Mouse (Mus musculus): Measurements from ENCODE around the gene Srpx2.

The Srpx2 gene

DNA sequence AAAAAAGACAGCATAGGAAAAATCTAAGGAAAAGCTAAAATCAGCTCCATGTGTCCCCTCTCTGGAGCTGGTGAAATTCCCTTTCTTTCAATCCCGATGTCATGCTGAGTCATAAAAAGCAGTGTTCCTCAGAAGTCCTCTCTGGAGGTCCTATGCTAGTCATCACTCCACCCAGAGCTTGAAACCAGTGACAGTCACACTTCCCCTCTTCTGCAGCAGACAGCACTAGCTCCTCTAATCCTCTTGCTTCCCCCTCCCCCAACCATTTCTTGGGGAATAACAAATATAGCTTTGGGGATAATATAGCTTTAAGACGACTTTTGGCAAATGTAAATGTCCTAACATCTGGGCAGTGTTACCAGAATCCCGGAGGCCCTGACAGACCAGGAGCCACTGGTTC, at the start of gene Srpx2:
Srpx2 (plus strand) TSS at position 166 of the 400 bp plus-strand sequence.
- DNase-seq = no peak

DNA sequence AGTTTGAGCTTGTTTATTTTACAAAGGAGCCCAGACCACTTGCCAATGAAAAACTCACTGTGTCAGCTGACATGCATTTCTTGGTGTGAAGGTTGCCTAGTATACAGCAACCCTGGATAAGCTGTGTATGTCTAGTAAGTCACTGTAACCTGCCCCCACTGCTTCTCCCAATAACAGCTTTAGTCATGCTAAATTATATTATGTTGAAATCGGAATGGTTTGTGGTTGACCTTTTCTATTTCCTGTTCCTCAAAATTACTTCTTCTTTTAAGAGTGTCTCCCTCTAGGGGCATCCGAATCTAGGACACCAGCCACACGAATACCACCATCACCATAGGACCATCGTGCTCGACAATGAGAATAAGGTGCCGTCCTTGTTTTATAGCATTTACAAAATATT, 38.5 kb upstream of the Srpx2 start:
- DNase-seq = no peak

DNA sequence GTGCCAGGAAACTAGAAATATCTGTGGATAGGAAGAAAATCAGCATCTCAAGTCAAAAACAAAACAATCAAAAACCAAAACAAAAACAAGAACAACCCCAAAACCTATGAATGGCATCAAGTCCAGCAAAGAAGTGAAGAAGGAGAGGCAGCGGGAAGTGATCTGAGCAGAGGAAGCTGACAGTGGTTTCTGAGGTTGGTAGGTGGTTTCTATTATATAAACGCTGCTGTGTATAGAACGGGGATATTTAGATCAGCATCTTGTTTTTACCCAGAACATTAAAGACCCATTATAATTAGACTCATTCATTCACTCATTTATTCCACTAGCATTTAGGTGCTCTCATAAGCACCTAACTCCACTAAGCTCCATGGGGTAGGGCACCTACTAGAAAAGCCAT, 20.9 kb upstream of the Srpx2 start:
- DNase-seq = no peak

DNA sequence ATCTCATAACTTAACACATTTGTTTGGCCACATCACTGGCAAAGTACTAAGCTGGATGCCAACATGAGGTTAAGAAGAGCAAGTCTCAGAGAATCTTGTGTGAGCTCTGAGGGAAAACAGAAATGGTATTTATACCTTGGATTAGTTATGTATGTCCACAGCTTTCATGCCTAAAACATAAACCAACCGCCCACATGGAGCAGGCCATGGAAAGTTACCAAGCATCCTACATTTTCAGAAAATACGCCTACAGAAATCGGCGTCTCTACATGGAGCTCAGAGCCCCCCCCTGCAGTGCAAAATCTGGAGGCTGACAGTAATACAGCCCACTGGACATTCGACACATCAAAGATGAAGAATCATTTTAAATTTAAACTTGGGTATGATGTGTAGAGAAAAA, 20.1 kb upstream of the Srpx2 start:
- DNase-seq = no peak

DNA sequence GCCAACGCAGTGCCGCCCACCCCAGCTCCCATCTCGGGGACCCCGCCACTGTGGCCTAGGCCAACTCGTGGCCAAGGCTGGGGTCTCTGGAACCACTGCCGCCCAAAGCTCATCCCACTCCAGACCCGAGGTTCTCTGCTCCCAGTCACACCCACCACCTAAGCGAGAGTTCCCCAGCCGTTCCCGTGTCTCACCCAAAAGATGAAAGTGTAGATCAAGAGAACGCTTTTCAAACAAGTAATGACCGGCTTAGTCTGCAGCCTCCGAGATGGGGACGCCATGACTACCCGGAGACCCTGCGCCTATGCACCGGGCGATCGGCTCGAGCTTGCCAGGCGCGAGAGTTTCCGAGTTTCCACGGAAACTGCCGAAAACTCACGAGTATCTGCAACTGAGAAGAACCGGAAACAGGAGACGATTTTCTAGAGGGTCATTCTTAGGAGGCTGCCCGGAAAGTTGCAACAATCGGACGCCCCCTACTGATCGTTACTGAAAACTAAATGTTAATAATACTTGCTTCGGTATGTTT, 10.1 kb upstream of the Srpx2 start, which contains the start of gene Tspan6:
Tspan6 (minus strand) TSS at position 416 of the 529 bp plus-strand sequence.
- DNase-seq = peak; percentile 82 to 88

DNA sequence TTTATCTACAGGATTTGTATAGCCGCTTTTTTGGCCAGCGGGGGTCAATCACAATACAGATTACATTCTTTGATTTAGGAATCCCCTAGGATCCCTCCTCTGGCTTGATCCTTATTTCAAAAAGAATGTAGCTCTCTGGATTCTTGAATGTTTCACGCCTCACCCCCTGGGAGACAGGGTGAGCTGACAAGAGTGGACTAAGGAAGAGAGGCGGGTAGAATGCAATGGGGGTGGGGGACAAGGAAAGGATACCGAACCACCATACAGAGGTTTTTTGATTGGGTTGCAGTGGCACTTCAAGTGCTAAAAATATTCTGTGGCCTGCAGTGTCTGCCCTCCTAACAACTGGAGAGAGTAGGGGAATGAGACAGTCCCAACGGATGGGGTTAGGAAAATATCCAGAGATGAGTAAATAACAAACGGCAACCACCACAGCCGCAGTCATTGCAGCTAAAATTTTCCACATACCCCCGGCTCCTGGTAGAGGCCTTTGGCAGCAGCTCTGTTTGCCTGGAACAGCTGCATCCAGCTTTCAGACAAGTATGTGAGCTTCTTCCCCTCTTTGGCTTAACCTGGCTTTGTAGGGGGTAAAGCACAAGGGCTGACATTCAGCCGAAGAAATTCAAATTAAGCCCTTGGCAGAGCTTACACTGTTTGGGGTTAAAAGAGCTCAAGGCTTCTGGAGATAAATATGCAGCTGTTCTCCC, 3.3 kb downstream of the Srpx2 start:
- peak; percentile 28 to 45 for DNase-seq

DNA sequence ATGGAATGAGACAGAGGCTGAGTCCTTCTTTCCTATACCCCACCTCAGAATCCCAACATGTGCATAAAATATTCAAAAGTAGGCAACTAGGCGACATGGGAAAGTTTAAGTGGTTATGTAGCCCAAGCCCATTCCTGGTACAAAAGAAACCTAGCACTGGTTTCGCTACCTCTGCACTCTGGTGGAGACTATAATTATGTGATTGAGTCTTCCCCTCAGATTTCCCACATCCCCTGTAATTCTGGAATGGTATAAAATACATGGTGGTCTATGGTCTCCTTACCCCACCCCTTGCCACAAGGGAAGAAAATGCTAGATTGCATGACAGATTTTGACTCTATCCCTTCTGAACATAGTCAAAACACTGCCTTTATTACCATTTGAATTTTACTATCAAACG, 4.8 kb downstream of the Srpx2 start:
- DNase-seq = no peak

DNA sequence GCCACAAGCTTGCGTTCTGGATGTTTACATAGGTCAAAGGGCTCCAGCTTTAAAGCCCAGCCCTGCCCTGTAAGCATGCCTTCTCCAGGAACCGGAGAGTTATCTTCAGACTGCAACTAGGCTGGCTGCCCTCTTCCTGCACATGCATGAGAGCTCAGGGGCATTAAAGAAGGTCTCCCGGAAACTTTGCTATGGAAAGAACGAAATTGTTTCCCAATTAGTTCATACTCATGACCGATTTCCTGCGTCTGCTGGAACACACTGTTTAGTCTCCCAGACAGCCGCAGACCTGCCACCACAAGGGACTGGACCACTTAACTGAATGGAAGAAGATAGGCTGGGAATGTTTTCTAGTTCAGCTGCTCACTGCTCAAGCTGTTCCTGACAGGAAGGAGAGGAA, 6.0 kb downstream of the Srpx2 start:
- DNase-seq = peak in 1 of 2 experiments; percentile 30

DNA sequence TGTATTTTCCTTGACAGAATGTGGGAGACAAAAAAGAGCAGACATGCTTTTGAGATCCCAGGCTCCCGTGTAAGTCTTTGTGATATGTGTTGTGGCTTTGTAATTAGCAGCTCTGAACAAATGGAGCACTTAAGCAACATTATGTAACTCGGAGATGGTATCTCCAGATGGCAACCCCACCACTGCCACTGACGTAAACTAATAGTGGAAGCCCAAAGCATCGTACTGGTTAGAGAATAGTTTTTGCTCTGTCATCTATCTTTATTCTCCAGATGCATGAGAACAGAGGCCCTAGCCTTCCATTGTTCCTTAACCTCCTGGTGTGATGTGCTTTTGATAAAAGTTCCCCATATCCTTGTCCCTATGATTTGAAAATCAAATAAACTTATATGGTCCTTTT, 13.0 kb downstream of the Srpx2 start:
- DNase-seq = no peak

DNA sequence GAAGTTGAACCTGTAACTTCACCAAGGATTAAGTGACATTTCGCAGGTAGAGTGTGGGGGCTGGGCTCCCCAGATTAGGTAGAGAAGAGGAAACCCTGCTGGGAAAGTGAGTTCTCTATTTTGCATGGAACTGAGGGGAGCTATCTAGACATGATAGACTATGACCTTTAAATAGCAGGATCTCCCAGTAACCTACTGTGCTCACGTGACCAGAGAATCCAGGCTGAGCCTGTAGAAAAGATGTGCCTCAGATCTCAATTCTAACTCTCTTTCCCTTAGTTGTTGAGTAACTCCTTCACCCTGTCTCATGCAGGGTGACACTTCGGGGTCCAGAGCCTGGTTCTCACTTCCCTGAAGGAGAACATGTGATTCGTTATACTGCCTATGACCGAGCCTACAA, 18.5 kb downstream of the Srpx2 start:
- no peak for DNase-seq

DNA sequence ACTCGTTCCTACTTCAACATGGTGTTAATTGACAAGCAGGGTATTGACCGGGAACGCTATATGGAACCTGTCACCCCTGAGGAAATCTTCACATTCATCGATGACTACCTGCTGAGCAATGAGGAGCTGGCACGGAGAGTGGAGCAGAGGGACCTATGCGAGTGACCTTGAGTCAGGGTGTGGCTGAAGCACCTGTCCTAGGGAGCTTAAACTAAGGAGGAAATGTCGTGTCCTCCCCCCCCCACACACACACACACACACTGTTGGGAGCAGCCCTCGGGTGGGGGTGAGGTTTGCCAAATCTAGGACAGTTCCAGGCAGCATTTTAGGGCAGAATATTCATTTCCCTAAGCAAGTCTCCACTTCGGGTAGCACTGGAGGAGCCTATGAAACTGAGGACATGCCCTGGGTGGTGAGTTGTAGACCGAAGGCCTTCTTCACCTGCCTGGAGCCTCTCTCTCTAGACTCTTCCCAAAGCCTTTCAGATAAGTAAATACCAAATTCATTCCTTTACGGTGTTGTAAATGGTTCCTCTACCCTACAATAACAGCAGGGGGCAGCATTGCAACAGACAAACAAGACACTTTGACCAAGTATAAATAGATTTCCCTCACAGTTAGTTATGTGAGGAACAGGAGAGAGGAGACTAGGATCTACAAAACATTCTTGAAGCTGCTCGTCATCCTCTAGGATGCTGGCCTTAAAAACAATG, 23.2 kb downstream of the Srpx2 start:
- peak in 1 of 2 experiments; percentile 56 for DNase-seq

DNA sequence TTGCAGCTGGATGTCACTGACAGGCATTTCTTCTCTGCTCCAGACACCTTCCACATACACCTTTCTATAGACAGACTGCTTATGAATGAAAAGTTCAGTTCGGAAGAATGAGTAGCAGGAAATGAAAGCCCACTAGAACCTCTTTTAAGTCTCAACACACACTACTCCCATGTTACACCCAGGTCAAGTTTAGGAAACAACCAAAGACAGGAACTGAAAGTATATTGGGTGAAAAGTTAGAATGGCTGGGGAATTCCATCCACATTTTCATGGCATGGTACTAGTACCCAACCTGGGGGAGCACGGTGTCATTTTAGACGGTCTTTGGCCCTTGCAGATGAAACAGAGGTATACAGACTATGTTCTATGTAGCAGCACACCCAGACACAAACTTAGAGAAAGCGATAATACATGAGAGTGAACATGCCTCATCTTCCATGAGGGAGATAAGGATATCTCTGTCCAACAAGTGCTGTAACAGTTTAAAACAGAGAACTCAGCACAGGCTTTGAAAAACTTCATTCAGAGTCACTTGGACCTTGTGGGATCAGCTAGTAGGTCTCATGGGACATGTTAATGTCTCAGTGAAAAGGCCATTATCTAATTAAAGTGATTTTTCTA, 28.5 kb downstream of the Srpx2 start:
- DNase-seq = no peak

DNA sequence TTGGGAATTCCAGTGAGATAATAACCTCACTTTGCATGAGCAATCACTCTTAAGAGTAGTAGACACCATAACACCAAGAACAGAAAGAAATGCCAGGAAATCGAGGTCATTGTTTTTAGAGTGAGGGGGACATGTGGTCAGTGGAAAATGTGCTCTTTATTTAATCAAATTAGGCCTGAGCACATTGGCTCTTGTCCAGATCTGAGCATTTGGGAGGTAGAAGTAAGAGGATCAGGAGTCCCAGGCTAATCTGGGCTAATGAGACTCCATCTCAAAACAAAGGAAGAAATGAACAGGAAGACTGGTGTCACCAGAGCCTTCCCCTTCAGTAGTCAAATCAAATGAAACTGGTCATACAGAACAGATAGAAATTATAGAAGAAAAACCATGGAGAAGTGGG, 31.3 kb downstream of the Srpx2 start:
- DNase-seq = no peak

DNA sequence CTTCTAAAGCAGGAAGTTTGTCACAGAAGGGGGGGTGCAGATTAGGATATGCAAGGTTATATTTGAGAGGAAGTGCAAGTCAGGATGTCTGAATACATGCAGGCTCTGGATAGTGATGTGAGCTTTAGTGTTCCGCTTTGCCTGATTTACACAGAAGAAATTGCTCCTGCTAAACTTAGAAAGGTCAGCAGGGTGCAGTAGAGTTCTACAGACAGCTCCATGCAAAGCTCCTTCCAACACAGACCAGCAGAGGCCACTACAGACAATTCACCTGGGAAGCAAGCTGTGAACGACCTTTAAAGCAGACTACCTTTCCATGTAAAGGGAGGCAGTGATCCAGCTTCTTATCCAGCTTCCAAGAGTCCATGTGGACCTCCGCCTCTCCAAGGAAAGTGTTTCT, 39.2 kb downstream of the Srpx2 start:
- DNase-seq = peak; percentile 60 to 73

DNA sequence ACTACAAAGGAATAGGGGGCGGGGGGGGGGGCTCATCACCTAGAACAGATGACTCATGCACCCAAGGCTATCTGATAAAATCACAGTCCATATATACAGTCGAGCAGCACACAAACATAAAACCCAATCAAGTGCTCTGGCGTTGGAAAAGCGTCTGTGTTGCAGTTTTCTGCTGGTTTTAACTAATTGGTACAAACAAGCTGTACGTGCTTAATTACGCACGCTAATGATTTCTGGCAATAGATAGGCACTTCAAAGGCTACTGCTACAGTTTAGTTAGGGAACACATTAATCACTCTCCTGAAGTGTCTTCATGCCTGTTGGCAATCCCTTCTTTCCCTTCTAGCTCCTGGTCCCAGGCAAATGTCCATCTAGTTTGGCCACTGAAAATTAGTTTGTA, 46.4 kb downstream of the Srpx2 start:
- DNase-seq = no peak

DNA sequence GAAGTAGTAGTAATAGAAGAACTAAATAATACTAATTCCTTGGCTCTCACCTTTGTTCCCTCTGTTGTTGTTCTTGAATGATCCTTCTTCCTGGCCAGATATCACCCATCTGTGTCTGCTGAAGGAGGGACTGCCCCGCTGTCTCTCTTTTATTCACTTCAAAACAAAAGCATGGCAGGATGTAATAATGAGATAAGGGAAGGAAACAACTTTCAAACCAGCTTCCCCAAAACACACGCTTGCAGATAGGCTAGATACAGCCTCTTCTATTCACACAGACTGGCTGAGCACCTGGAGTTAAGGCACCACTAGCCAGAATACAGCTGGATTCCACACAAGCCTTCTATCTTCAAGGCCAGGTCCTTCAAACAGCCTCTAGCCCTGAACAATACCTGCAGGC, 52.4 kb downstream of the Srpx2 start:
- DNase-seq = no peak

DNA sequence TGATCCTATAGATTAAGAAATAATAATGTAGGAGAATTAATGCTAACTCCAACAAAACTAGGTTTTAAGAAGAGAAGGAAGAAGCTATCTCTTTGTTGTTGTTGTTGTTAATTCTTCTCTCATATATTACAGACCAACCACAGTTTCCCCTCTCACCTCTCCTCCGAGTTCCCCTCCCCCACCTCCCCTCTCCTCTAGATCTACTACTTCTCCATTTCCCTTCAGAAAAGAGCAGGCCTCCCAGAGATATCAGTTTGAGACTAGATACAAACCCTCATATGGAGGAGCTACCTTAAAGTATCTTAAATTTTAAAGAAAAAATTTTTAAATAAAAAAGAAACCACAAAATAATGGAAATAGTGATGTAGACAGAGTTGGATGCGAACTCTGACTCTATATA, 56.4 kb downstream of the Srpx2 start:
- no peak for DNase-seq

DNA sequence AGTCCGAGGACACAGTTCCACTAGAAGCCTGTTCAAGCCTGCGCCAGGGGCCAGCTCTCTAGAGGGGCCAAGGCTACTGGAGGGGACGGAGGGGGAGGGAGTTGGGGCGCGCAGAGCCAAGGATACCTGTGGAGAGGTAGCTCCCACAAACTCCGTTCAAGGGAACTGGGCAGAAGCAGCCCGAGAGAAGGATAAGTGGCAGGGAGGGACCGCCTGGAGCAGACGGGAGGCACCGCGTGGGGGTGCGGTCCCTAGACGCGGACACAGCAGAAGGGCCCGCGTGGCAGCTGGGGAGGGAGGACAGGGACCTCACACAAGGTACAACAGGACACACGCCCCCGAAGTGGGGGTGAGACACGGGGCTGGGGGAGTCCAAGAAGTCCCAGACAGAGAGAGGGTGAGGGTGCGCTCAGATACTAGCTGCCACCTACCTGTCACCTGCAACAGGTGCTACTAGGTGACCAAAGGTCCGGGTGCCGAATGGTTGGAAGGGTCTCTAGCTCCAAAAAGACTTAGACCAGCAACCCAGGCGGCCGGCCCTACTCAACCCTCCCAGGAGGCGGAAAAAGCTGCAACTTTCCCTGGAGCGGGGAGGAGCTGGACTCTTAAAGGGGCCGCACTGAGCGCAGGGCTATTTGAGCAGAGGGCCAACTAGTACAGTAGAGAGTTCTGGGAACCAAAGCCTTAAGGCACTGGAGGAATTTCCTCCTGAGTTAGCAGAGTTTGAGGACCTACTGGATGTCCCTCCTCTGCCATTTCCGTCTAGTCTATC, 73.2 kb downstream of the Srpx2 start, which contains the start of gene Sytl4:
Sytl4 (minus strand) TSS at position 582 of the 772 bp plus-strand sequence.
- peak; percentile 52 to 67 for DNase-seq
